Mouse (Mus musculus) cerebellum, adult 9-11 months (tissue): ENCODE measurements around the gene Dpf3.

Source experiments
- DNase-seq: peaks from one replicate; pipeline ENCODE4 v3.0.0; 2022

The Dpf3 gene

DNA sequence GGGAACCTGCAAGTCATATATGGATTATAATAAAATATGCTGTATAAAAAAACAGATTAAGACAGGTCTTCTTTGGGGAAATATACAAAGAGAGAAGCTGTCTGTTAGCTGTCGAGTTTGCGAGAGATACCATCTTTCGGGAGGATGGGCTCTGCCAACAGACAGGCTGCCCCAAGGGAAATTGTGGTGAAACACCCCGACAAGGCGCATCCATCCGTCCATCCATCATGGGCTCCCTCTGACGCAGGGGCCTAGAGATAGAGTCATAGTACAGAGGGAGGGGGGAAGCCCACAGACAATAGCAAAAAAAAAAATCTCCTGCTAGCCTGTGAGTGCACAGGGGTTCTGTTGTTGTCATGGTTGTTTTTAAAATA is 149.8 kb downstream of the Dpf3 start:
- no peak for DNase-seq

DNA sequence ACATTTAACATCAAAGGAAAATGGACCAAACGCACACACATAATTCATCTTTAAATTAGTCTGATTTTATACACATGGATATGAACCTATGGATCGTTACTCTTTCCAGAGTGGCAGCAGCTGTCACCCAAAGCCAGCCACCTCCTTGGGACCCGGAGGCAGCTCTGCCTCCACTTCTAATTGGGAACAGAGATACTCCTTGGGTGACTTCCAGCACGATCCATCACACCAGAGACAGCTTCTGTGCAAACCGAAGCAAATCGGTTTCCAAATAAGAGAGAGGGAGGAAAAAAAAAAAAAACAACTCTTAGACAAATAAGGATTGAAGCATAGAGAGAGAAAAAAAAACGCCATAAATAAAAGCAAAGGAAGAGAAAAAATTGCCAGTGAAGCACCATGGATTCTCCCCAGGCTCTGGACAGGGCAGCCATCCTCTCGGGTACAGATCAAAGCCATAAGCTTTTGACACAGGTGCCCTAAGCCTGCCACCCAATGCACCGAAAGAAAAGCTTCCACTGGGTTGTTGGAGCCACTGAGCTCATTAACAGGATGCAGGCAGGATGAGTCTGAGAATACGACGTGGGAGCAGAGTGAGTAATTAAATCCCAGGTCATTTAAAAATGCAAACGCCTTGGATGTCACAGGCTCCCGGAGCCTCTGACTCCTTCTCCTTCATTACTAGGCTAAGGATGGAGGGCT is 150.3 kb downstream of the Dpf3 start:
- DNase-seq: peak; percentile 57

DNA sequence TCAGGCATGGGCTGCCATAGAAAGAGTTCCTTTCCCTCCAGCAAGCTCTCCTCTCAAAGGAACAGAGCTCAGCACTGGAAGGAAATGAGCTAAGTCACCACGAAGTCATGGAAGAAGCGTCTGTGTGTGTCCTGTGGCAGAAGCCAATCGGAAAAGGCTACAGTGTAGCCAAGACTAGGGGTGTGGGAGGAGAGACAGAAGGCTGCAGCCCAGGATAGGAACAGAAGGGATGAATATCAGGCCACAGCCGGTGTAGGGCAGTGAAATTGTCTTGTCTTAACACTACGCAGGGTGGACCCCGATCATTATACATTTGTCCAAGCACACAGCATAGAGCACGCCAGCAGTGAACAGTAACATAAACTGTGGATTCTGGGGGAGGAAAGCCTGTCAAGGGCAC is 157.5 kb downstream of the Dpf3 start:
- DNase-seq: no peak

DNA sequence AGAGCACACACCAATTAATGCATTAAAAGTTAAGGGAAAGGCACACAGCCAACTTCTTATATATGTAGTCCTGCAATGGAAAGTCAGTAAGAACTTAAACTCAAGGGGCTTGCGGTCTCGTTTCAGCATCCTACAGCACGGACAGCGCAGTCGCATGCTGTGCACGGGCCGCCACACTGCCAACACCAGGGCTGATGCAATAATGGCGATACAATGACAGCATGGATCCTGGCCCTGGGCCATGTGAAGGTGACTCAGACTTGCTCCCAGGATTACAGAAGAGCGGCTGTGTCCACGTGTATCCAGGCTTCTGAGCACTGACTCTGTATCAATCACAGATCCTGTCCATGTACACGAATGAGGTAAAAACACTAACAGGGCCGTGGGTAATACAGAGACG is 158.6 kb downstream of the Dpf3 start:
- peak; percentile 73 for DNase-seq

DNA sequence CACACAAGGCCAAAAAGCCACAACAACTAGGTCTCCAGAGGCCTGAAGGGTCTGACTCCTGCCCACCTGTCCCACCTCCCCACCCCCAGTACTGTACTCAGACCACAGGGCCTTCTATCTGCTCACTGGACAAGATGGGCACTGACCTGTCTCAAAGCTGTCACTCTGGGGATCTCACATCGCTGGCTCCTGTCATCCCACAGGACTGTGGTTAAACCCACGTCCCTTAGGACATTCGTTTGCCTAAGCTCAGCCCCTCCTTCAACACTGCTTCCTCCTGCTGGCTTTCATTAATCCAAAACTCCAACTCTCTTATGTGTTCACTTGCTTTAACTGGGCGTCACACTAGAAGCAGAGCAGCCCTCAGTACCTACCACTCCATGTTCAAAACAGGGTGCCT is 159.0 kb downstream of the Dpf3 start:
- DNase-seq: no peak

DNA sequence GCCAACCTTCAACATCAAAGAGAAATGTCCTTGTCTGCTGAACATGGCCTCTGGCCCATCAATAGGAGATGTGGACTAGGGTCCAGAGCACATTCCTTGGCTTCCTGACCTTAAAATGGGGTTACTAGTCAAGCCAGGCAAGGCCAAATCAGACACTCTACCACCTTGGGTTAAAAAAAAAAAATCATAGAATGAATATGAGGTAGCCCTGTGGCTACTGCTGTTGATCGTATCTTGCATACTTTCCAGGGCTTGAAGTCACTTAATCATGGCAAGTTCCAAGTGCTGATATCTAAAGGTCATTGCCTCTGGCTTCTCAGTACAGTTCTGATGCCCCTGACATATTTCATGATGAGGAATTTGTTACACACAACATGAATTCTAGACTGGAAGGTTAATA is 160.1 kb downstream of the Dpf3 start:
- no peak for DNase-seq

DNA sequence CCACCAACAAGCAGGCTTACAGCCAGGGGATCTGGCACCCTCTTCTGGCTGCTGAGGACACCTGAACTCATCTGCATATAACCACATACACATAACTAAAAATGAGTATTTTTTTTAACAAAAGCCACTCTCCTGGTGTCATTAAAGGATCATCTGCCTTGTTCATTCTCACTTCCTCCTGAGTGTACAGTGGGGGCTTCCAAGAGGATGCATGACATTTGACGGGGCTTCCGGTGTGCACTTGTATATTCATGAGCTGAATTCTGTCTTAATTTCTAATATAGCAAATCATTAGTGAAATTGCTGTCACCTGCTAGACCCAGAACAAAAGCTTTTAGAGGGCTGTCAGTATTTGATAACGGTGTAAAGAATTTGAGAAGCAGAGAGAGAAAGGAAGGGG is 166.8 kb downstream of the Dpf3 start:
- no peak for DNase-seq

DNA sequence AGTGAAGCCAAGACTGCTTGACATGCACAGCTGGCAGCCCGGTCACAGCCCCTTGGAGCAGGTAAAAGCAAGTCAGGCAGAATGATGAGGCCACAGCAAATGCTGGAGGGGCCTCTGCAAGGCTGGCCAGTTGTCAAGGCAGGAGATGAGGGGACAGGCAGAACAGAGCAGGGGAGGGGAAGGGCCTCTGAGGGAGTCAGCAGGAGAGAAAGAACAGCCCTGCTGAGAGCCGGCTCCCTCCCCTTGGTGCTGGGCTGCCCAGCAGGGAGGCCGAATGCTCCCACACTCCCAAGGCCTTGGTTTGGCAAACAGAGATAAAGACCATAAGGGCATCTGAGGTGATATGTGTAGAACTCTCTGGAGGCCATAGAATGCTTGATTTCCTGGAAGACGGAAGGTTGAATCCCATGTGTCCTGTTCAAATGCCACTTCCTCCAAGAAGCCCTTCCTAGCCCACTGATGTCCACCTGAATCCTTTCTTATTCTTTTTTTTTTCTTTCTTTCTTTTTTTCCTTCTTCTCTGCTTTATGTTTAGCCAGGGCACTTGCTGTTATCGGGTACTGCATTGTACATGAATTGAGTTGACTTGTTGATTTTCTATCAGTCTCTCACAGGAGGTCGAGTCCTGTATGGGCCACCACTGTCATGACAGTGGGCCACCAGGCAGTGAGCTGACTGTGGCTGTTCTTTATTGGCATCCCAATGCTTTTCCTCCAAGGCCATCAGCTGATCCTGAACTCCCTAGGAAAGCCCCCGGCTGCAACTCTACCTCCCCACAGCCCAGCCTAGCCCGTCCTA is 169.7 kb downstream of the Dpf3 start:
- DNase-seq: peak; percentile 62

DNA sequence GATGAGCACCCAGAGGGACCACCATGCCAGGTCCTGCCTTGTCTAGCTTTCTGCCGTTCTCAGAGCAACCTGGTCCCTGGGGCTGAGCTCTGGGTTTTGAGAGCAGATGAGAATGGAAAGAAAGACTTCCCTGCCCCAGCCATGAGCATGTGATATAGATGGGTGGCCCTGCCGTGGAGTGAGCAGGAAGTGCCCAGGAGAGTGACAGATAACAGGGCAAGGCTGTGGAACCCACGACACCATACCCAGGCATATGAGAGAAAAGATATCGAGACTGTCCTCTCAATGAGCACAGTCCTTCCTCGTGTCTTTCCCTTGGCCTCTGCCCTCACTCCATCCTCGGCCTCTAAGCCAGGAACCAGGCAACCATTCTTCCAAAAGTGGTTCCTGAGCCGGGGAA is 172.8 kb downstream of the Dpf3 start:
- no peak for DNase-seq

DNA sequence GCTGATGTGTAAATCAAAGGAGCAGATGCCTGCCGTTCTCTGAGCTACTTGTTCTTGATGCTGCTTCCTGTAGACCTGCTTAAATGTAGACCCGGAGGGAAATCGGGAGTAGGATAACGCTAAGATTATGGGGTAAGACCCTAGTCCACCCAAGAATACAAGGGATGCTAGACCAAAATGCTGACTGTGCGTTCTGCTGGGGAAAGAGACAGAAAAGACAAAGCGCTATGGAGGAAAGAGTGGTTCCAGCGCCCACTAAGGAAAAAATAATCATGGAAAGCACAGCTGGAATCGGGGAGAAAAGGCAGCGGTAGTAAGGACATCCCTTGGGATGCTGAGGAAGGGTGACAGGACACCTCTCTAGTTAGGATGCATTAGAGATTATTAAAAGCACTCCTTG is 174.7 kb downstream of the Dpf3 start:
- no peak for DNase-seq

DNA sequence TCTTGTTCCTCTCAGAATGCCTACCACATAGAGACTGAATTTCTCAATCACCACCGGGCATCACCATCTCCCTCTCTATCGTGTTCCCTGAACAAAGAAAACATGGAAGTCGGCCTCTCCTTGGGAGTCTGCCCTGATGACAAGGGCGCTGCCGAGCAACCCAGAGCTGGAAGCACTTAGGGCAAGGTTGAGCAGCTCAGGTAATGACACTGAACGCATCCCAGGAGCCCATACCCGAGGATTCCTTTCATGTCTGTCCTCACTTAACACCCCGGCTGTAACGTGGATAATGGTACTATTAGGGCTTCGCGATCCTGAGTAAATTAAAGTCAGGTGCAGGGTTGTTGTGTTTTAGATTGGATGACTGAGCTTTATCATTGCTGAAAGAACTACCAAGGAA is 176.9 kb downstream of the Dpf3 start:
- DNase-seq: no peak

DNA sequence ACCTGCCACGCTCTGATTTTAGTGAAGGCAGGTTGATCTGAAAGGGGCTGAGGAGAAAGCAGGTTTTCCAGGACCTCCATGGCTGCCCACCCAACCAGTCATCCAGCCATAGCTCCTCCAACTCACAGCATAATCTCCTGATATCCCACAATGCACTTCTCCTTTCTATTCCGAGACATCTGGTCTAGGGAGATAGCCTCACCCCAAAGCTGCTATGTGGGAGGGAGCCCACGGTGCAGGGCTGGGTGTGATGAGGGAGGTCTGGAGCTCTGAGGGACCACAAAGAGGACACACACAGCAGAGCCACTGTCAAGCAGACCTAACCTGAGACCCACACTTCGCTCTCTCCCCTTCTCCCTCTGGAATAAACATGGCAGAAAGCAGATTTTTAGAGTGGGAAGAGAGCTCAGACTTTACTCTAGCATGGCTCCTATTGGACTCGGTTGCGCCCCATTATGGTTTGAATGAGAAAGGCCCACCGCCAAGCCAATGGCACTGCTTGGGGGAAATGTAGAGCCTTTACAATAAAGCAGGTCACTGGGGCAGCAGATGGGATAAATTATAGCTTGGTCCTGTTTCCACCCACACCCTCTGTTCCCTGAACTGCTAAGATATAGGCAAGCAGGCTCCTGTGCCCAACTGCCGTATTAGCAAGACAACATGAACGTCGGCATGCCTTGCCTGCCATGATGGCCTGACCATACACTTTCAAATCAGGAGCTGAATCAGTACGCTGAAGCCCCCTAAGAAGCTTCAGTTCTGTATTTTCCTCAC is 178.3 kb downstream of the Dpf3 start:
- no peak for DNase-seq

DNA sequence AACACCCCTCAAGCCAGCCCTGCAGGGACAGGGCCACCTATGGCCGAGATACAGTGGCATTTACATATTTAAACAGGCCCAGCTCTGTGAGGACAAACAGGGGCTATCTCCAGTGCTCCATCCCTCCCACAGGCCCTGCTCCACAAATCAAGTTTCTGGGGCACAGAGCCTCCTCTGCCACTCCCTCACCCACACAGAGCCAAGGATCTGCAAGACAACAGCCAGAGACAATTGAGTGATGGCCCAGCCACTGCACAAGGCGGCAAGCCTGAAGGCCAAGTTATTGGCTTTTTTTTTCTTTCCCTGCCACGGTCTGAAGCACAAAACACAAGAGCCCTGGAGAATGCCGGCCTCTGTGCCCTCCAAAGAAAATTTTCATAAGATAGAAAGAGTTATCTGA is 178.9 kb downstream of the Dpf3 start:
- no peak for DNase-seq

DNA sequence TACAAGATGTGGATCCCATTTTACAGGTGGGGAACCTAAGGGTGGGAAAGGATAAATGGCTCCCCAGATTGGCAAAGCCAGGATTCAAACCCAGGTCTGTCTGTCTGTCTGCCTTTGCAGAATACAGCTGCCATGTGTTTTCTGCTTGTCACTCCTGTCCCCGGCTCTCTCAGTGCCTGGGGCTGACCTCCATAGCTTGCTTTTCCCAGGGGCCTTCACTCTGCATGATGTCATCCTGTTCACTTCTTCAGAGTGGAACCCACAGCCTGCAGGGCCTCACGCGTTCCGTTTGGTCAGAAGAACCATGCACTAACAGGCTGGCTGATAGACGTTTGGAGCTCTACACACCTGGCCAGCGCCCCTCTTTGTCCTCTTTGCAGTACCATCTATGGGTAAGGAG is 184.3 kb downstream of the Dpf3 start:
- peak; percentile 65 for DNase-seq

DNA sequence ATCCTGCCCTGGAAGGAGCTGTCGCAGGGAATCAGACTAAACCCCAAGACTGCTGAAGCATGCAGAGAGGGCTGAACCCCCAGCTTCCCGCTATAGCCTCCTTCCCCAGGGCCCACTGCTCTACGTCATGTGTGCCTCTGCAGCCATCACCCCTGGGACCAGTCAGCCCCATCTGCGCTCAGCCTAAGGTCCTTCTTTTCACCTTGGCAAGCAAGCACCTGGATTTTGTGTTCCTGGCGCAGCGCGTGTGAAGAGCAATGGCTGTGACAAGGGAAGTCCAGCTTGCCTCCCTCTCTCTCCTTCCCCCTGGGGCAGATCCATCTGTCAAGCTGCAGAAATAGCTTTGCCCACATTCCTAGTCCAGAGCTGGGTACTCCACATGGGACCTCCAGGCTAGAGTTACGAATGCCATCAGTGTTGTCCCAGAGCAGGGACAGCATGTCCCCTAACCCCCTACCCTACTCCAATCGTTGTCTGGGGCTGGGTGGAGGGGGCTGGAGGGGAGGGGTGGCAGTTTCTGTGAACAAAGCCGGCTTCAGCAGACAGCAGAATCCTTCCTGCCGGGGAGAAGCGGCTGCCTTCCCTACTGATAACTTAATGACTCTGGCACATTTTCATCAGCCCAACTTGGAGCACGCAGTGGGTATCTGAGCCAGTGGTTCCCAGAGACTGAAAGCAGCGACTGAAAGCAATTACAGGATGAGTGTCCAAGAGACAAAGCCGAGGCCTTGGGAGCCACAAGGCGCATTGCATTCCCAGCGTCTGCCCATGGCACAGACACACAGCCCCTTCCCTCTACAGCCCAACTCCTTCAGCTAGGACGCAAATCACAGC is 185.0 kb downstream of the Dpf3 start:
- DNase-seq: peak; percentile 97

DNA sequence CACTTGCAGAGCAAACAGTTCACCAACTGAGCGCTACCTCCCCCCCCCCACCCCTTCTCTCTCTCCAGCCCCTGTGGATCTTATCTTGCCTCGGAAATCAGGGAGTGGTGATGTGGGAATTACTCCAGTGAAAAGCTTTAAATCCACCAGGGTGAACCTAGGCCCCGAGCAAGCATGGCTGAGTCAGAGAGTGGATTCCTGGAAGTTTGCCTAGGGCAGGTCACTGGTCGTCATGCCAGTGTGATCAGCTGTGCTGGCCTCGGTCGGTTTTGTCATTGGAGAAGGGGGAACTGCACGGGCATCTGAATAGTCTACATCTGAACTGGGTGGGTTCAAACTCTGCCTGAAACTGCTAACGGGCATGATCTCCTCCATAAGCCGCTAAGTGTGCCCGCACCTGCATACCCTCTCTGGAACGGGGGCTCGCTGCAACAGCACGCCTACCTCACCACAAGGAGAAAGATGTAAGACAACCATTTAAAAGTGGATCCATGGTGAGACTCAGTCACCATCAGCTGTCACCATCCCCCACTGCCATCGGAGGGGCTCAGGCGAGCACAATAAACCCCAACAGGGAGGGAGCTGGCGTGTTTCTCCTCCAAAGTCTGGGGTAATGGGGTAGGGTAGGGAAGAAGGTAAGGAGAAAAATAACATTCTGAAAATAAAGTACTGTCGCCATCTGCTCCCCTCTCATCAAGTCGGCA is 185.7 kb downstream of the Dpf3 start:
- peak; percentile 77 for DNase-seq

DNA sequence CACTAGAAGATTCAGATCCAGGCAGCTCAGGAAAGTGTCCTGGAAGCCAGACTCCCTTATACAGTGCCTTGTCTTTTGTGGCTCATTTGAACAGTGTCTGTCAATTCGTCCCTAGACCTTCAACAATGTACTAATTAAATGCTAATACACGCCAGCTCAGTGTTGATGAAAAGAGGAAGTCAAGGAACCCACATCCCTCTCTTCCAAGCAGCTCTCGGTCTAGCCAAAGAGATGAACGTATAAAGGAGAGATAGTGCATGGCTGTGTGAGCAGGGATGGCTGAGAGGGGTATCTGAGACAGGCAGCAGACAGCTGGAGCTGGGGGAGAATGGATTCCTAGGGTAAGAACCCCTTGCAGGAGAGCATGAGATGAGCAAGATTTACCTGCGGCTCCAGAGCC is 189.2 kb downstream of the Dpf3 start:
- DNase-seq: no peak

DNA sequence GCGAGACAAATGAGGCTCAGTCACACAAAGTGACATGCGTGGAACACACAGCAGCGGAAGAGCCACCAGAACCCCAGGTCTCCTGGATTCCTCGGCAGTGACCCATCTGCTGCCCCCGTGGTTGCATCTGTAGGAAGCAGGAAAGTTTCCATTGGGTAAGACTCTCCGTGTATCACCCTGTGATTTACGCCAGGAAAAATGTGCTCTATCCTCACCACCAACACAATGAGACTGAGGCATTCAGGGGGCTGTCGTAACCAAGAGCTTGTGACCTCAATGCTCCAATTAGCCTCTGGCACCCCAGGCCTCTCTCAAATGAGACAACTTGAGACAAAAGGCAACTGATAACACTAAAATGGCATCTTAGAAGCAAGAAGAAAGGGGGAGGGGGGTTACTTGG is 192.5 kb downstream of the Dpf3 start:
- DNase-seq: no peak

DNA sequence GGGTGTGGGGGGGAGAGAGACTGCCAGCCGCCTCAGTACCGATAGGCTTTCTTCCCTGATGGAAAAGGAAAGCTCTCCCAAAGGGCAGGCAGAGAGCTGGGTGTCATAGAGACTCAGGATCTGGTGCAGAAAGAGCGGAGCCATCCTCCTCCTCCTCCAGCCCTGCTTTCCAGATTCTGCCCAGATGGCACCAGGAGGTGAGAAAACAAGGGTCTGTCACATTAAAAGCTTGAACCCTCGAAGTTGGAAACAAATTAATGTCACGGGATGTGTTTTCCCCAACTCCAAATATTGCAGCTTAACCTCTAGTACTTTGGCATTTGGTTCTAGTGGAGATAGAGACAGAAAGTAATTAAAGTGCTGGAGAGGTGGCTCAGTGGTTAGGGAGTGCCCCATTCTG is 195.6 kb downstream of the Dpf3 start:
- no peak for DNase-seq

DNA sequence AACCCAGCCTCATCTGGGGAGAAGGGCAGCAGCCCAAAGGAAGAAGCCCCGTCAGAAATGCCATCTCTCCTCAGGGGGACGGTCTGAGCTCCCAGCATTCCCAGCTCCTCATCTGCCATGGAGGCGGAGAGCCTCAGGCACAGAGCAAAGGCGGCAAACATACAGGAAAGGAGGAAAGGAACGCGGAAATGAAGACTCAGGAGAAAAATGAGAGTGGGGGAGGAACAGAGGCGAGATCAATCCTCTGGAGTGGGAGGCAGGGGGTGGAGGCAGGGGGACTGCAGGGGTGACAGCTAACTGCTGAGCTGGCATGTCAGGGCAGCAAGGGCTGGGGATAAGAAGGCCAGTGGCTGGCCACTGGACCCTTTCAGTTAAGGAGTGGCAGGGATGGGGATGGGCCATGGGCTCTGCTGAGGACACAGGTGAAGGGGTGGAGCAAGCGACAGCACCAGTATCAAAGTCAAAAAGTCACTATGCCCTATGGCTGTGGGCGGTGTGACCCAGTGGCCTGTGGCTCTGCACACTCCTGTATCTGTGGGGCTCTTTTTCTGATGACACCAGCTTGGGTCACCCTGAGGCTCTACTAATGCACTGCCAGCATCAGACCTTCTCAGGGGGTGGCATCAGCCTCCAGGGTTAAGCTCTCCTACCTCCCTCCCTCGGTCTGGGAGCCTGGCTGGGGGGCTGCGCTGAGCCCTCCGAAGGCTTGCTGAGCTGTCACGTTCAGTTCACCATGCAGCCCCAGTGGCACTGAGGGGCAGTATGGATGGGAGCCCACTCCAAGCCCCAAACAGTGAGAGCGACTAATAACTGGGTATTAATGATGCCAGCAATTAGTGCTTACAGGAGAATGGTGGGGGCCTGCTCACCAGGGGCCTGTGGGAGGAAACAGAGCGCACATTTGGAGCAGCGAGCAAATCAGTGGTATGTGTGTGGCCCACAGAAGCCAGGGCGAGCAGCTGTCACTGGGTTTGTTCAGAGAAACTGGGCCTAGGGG is 200.7 kb downstream of the Dpf3 start:
- DNase-seq: no peak
